Mouse (Mus musculus) lung, adult 2 months (tissue): Measurements from ENCODE around the gene Tmem150b. TPM values are rescaled to one million over a fixed set of nuclear protein-coding genes. Genes with fewer than 3 reads are reported as not detected.

Experiments used
- DNase-seq: peaks from one replicate; pipeline ENCODE4 v3.0.0; 2022
- H3K4me1 ChIP-seq: fragments of 200-500 bp; 2 replicates; pipeline ENCODE4 v1.6.1; 2011; ENCODE audit warnings: low read length; ENCODE audit not compliant: control insufficient read depth, insufficient read depth
- H3K4me3 ChIP-seq: fragments of 200-500 bp; replicated peaks from 2 replicates; pipeline ENCODE3; 2011; ENCODE audit warnings: low read depth, mild to moderate bottlenecking, control low read depth, low read length; ENCODE audit errors: extremely low read depth
- CTCF ChIP-seq: fragments of 200-500 bp; IDR thresholded peaks from 2 replicates; pipeline ENCODE4 v1.5.1; 2011; ENCODE audit warnings: mild to moderate bottlenecking, low read length, control low read depth; ENCODE audit not compliant: insufficient read depth
- POLR2A ChIP-seq: fragments of 200-500 bp; IDR thresholded peaks from 2 replicates; pipeline ENCODE4 v1.6.1; 2011; ENCODE audit warnings: low read depth, mild to moderate bottlenecking, control low read depth, low read length, borderline replicate concordance; ENCODE audit errors: extremely low read depth
- whole genome bisulfite sequencing: fragments of 180-500 bp; shearing (Covaris S2); methylation state at CpG from one replicate; pipeline ENCODE4 v1.1.7; 2018; 5-methylcytosine and 5-hydroxymethylcytosine counted together
- polyA plus RNA-seq: library from polyadenylated mRNA; depleted of rRNA; stranded (reverse); fragments of >200 nt; gene quantifications from 2 replicates; pipeline ENCODE4 v1.2.3, GENCODE M21; 2012

Gene Tmem150b
- polyA plus RNA-seq, 1 experiment = 3.8 TPM

DNA sequence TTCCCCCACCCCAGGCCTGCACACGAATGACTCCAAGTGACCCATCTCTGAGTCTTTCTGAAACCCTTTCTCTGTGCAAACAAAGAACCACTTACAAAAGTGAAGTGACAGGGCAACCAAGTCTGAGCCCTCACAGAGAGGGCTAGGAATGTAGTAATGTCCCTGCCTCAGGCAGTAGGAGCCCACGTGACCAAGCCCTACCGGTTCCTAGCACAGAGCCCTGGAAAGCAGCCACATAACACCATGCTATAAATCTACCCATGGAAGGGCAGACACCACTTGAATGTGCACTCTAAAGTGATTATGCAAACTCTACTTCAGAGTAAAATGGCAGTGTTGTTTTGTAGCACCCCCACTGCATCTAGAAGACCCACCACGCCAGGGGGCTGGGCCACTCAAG lies 53.1 kb downstream of the Tmem150b start:
- TF ChIP-seq CTCF (no peak), POLR2A (no peak)
- 62% methylated on average over 4 of the region's 4 CpGs for WGBS
- peak; percentile 17 for DNase-seq
- H3K4me3 ChIP-seq = no peak overlapping the region
- no peaks in the 10 kb centered on the region; the same call in 1 of the 2 replicates for H3K4me1 ChIP-seq

- H3K4me3 ChIP-seq = no peak overlapping the region
- DNase-seq = no peak
- H3K4me1 ChIP-seq = no peaks in the 10 kb centered on the region; the same call in 1 of the 2 replicates
- no peak for TF ChIP-seq POLR2A
- TF ChIP-seq CTCF = no peak
- WGBS = 91% methylated on average over 8 of the region's 8 CpGs
These were observed 54.3 kb downstream of the Tmem150b start for GRCm38 (mm10) chr7:4670655-4671255.

GRCm38 (mm10) chr7:4669156-4669555 lies 55.9 kb downstream of the Tmem150b start:
- Histone ChIP-seq H3K4me3 (no peak overlapping the region), H3K4me1 (no peaks in the 10 kb centered on the region; the same call in 1 of the 2 replicates)
- DNase-seq = no peak
- 91% methylated on average over 9 of the region's 9 CpGs for WGBS
- TF ChIP-seq CTCF = no peak
- no peak for TF ChIP-seq POLR2A

- DNase-seq = no peak
- WGBS = 93% methylated on average over 8 of the region's 8 CpGs
- Histone ChIP-seq H3K4me1 (no peaks in the 10 kb centered on the region; the same call in 1 of the 2 replicates), H3K4me3 (no peak overlapping the region)
- TF ChIP-seq POLR2A (no peak), CTCF (no peak)
These were observed 56.5 kb downstream of the Tmem150b start for GRCm38 (mm10) chr7:4668506-4668905.

- TF ChIP-seq POLR2A (no peak), CTCF (no peak)
- 97% methylated on average over 5 of the region's 5 CpGs for WGBS
- DNase-seq = no peak
- Histone ChIP-seq H3K4me3 (no peak overlapping the region), H3K4me1 (no peaks in the 10 kb centered on the region; the same call in 1 of the 2 replicates)
These were observed 58.2 kb downstream of the Tmem150b start for GRCm38 (mm10) chr7:4666871-4667270.

DNA sequence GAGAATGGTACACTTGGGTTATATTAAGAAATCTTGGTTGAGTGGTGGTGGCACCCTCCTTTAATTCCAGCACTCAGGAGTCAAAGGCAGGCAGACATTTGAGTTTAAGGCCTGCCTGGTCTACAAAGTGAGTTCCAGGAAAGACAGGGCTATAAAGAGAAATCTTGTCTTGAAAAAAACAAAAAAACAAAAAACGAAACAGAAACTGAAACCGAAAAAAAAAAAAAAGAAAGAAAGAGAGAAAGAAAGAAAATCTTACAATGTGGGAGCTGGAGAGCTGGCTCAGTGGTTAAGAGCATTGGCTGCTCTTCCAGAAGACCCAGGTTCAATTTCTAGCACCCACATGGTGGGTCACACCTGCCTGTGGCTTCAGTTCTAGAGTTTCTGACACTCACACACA lies 61.3 kb downstream of the Tmem150b start:
- 83% methylated on average over 2 of the region's 2 CpGs for WGBS
- H3K4me1 ChIP-seq = no peaks in the 10 kb centered on the region
- H3K4me3 ChIP-seq = no peak overlapping the region
- DNase-seq = no peak
- no peak for TF ChIP-seq CTCF
- TF ChIP-seq POLR2A = no peak

DNA sequence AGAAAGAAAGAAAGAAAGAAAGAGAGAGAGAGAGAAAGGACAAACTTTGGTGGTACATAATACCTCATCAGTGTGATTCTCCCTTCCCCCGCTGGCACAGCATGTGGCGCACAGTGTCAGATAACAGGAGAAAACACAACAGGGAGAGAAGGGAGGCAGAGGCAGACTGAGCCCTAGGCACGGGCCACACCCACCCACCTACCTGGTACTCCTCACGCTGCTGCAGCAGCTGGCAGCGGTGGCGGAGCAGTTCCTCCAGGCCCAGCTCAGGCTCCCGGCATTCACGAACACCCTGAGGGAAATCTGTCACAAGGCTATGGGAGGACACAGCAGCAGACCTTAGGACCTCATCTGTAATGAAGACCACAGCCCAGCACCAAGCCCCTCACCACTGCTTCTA lies 61.9 kb downstream of the Tmem150b start:
- no peak for DNase-seq
- H3K4me3 ChIP-seq = no peak overlapping the region
- TF ChIP-seq POLR2A (no peak), CTCF (no peak)
- 78% methylated on average over 8 of the region's 8 CpGs for WGBS
- no peaks in the 10 kb centered on the region for H3K4me1 ChIP-seq

GRCm38 (mm10) chr7:4659911-4660443 lies 65.1 kb downstream of the Tmem150b start:
- TF ChIP-seq POLR2A (no peak), CTCF (no peak)
- WGBS = 64% methylated on average over 3 of the region's 3 CpGs
- no peak for DNase-seq
- H3K4me1 ChIP-seq = peaks cover 9% of the 10 kb centered on the region
- H3K4me3 ChIP-seq = no peak overlapping the region

GRCm38 (mm10) chr7:4658912-4659551 lies 66.0 kb downstream of the Tmem150b start, which contains the start of gene Ppp6r1:
Gene Ppp6r1 (minus strand): TSS chr7:4659019.
- peak; percentile 93 for DNase-seq
- H3K4me3 ChIP-seq = peak within 1 kb of the TSS; percentile 86
- TF ChIP-seq POLR2A = peak; percentile 89; the same call in 1 of the 2 replicates
- TF ChIP-seq CTCF = no peak
- under 1% methylated on average over 54 of the region's 54 CpGs for WGBS
- peaks cover 14% of the 10 kb centered on the region for H3K4me1 ChIP-seq
